Mouse (Mus musculus) embryonic facial prominence, embryonic 10.5 days (tissue): ENCODE measurements around the gene Gtsf1l. TPM values are rescaled to one million over a fixed set of nuclear protein-coding genes. Genes with fewer than 3 reads are reported as not detected.

ENCODE experiments used
- DNase-seq: peaks from one replicate; pipeline ENCODE4 v3.0.0-alpha.2; 2017; ENCODE audit warnings: low spot score
- H3K27ac ChIP-seq: fragments of 300-500 bp; sonication (generic); replicated peaks from 2 replicates; pipeline ENCODE4 v1.5.1; 2016; ENCODE audit warnings: mild to moderate bottlenecking
- H3K27me3 ChIP-seq: fragments of 300-500 bp; sonication (generic); replicated peaks from 2 replicates; pipeline ENCODE4 v1.6.1; 2016; ENCODE audit warnings: low read depth, mild to moderate bottlenecking; ENCODE audit not compliant: poor library complexity, severe bottlenecking
- H3K36me3 ChIP-seq: fragments of 300-500 bp; sonication (generic); replicated peaks from 2 replicates; pipeline ENCODE4 v1.6.1; 2016; ENCODE audit warnings: mild to moderate bottlenecking, moderate library complexity
- H3K4me1 ChIP-seq: fragments of 300-500 bp; sonication (generic); 2 replicates; pipeline ENCODE4 v1.6.1; 2016
- H3K4me3 ChIP-seq: fragments of 300-500 bp; sonication (generic); 2 replicates; pipeline ENCODE4 v1.5.1; 2016; ENCODE audit warnings: mild to moderate bottlenecking, moderate library complexity
- H3K9me3 ChIP-seq: fragments of 300-500 bp; sonication (generic); 2 replicates; pipeline ENCODE4 v1.6.1; 2016; ENCODE audit warnings: mild to moderate bottlenecking
- WGBS: fragments of 180-500 bp; shearing (Covaris S2); methylation state at CpG from one replicate; pipeline ENCODE4 v1.1.7; 2016; 5-methylcytosine and 5-hydroxymethylcytosine counted together
- polyA plus RNA-seq: library from polyadenylated mRNA; unstranded; fragments of >200 nt; fragmentation: Nextera tagmentation; extraction: Ambion mirVana; gene quantifications from 2 replicates; pipeline ENCODE4 v1.2.1, GENCODE M21; 2016

The Gtsf1l gene
- polyA plus RNA-seq, 1 experiment from 2014 or later, result not detected

DNA sequence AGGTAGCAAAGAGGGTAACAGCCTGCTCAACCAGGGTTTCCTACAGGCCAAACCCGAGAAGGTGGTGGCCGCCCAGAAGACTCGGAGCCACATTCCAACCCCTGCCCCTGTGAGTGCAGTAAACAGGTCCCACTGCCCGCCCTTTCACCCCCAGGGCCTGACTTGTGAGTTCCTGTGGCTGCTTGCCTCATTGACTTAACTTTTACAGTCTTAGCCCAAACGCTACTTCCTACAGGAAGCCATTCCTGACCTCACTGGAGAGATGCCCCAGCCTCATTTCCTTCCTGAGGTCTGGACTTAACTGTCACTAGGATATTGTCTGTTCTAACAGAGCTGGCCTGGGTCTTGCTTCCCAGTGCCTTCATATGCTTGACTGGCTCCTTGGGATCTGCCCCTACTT, 5.1 kb downstream of the Gtsf1l start:
- peaks cover 69% of the 10 kb centered on the region for H3K36me3 ChIP-seq
- WGBS, result 63% methylated on average over 5 of the region's 5 CpGs
- DNase-seq, result no peak
- no peaks in the 10 kb centered on the region for H3K4me1 ChIP-seq
- H3K27ac ChIP-seq, result no peak overlapping the region
- no peaks in the 10 kb centered on the region for H3K9me3 ChIP-seq
- H3K27me3 ChIP-seq, result no peaks in the 10 kb centered on the region
- no peak overlapping the region for H3K4me3 ChIP-seq

- peaks cover 93% of the 10 kb centered on the region for H3K36me3 ChIP-seq
- no peak overlapping the region for H3K4me3 ChIP-seq
- DNase-seq, result no peak
- no peaks in the 10 kb centered on the region for H3K4me1 ChIP-seq
- no peak overlapping the region for H3K27ac ChIP-seq
- WGBS, result 90% methylated on average over 4 of the region's 4 CpGs
- no peaks in the 10 kb centered on the region for H3K27me3 ChIP-seq
- no peaks in the 10 kb centered on the region for H3K9me3 ChIP-seq
These were observed 8.6 kb downstream of the Gtsf1l start for GRCm38 (mm10) chr2:163079041-163079440.

- 76% methylated on average over 3 of the region's 3 CpGs for WGBS
- Histone ChIP-seq H3K9me3 (no peaks in the 10 kb centered on the region), H3K27ac (no peak overlapping the region), H3K27me3 (no peaks in the 10 kb centered on the region), H3K4me1 (no peaks in the 10 kb centered on the region), H3K4me3 (no peak overlapping the region), H3K36me3 (peaks cover 96% of the 10 kb centered on the region)
- DNase-seq, result no peak
These were observed 12.4 kb downstream of the Gtsf1l start for GRCm38 (mm10) chr2:163075234-163075633.

- Histone ChIP-seq H3K27me3 (no peaks in the 10 kb centered on the region), H3K27ac (no peak overlapping the region), H3K4me1 (no peaks in the 10 kb centered on the region), H3K9me3 (no peaks in the 10 kb centered on the region), H3K4me3 (no peak overlapping the region), H3K36me3 (peaks cover 98% of the 10 kb centered on the region)
- 92% methylated on average over 12 of the region's 12 CpGs for WGBS
- DNase-seq, result no peak
These were observed 12.8 kb downstream of the Gtsf1l start for GRCm38 (mm10) chr2:163074808-163075207.

GRCm38 (mm10) chr2:163074006-163074405, 13.6 kb downstream of the Gtsf1l start:
- no peak for DNase-seq
- Histone ChIP-seq H3K36me3 (peaks cover 96% of the 10 kb centered on the region), H3K4me1 (no peaks in the 10 kb centered on the region), H3K27ac (no peak overlapping the region), H3K27me3 (no peaks in the 10 kb centered on the region), H3K9me3 (no peaks in the 10 kb centered on the region), H3K4me3 (no peak overlapping the region)
- 87% methylated on average over 7 of the region's 7 CpGs for WGBS

- peaks cover 96% of the 10 kb centered on the region for H3K36me3 ChIP-seq
- 93% methylated on average over 9 of the region's 9 CpGs for WGBS
- no peaks in the 10 kb centered on the region for H3K27me3 ChIP-seq
- H3K4me3 ChIP-seq, result no peak overlapping the region
- H3K27ac ChIP-seq, result no peak overlapping the region
- H3K9me3 ChIP-seq, result no peaks in the 10 kb centered on the region
- H3K4me1 ChIP-seq, result no peaks in the 10 kb centered on the region
- DNase-seq, result no peak
These were observed 14.5 kb downstream of the Gtsf1l start for GRCm38 (mm10) chr2:163073023-163073757.

DNA sequence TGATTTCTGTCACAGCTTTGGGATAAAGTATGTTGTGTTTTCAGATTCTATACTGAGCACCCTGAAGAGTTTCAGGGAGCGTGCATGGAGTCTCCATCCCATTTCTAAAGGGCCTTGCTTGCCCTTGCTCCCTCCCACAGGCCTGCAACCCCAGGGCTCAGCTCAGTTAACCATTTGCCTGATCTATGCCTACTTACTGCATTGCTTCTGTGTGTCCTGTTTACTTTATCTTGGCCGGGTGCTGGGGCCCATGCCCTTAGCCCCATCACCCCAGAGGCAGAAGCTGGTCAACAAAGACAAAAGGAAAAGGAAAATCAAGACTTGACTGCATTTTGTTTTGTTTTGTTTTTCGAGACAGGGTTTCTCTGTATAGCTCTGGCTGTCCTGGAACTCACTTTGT, 16.1 kb downstream of the Gtsf1l start:
- DNase-seq, result no peak
- H3K36me3 ChIP-seq, result peaks cover 96% of the 10 kb centered on the region

GRCm38 (mm10) chr2:163070213-163070612, 17.4 kb downstream of the Gtsf1l start:
- Histone ChIP-seq H3K36me3 (peaks cover 97% of the 10 kb centered on the region), H3K27me3 (no peaks in the 10 kb centered on the region), H3K9me3 (no peaks in the 10 kb centered on the region), H3K4me3 (no peak overlapping the region), H3K27ac (no peak overlapping the region), H3K4me1 (no peaks in the 10 kb centered on the region)
- DNase-seq, result no peak
- 88% methylated on average over 3 of the region's 3 CpGs for WGBS

More for the DNA sequence above, 16.1 kb downstream of the Gtsf1l start:
- no peaks in the 10 kb centered on the region for H3K27me3 ChIP-seq
- WGBS, result 88% methylated on average over 3 of the region's 3 CpGs
- H3K4me3 ChIP-seq, result no peak overlapping the region
- H3K27ac ChIP-seq, result no peak overlapping the region
- no peaks in the 10 kb centered on the region for H3K4me1 ChIP-seq
- no peaks in the 10 kb centered on the region for H3K9me3 ChIP-seq

DNA sequence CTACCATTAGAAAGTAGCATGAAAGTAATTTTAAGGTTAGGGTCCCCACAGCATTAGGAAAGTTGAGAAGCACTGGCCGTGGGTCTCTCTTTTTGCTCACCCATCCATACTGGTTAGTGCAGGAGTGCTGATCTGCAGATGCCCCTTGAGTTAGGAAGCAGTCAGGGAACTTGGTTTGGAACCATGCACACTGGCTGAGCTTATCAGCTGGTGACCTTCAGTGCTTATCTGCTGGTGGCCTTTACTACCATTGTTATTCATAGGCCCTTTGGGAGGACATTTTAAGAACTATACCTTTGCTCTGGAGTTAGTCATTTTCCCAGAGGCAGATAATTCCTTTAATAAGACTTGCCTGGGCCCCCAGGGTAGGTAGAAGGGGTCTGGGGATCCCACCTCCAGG, 20.4 kb downstream of the Gtsf1l start:
- Histone ChIP-seq H3K4me3 (no peak overlapping the region), H3K4me1 (no peaks in the 10 kb centered on the region), H3K36me3 (peaks cover 99% of the 10 kb centered on the region), H3K27me3 (no peaks in the 10 kb centered on the region), H3K27ac (no peak overlapping the region), H3K9me3 (no peaks in the 10 kb centered on the region)
- DNase-seq, result no peak
- 78% methylated on average over 1 of the region's 1 CpGs for whole genome bisulfite sequencing

- WGBS, result 87% methylated on average over 6 of the region's 6 CpGs
- no peak for DNase-seq
These were observed 21.3 kb downstream of the Gtsf1l start for GRCm38 (mm10) chr2:163066326-163066725.

DNA sequence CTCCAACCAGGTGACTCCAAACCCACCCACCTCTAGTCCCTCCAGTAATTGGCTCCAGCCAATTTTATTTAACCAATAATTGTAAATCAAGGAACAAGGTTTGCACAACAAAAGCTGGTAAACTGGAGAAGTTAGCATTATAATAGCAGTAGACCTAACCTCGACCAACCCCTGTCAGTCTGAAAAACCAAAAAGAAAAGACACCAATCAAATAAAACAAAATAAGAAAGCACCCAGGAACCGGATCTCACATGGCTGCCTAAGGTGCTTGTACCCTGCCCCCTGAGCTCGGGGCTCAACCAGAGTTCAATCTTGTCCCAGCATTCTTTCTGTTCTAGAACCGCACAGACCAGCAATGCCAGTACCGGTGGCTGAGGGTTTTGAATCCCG, 25.5 kb downstream of the Gtsf1l start:
- Histone ChIP-seq H3K27ac (no peak overlapping the region), H3K27me3 (no peaks in the 10 kb centered on the region), H3K9me3 (no peaks in the 10 kb centered on the region), H3K36me3 (peaks cover 77% of the 10 kb centered on the region), H3K4me1 (no peaks in the 10 kb centered on the region), H3K4me3 (no peak overlapping the region)
- WGBS, result 80% methylated on average over 6 of the region's 6 CpGs
- no peak for DNase-seq

More at GRCm38 (mm10) chr2:163066326-163066725, 21.3 kb downstream of the Gtsf1l start:
- Histone ChIP-seq H3K36me3 (peaks cover 99% of the 10 kb centered on the region), H3K4me1 (no peaks in the 10 kb centered on the region), H3K4me3 (no peak overlapping the region), H3K27ac (no peak overlapping the region), H3K9me3 (no peaks in the 10 kb centered on the region), H3K27me3 (no peaks in the 10 kb centered on the region)

DNA sequence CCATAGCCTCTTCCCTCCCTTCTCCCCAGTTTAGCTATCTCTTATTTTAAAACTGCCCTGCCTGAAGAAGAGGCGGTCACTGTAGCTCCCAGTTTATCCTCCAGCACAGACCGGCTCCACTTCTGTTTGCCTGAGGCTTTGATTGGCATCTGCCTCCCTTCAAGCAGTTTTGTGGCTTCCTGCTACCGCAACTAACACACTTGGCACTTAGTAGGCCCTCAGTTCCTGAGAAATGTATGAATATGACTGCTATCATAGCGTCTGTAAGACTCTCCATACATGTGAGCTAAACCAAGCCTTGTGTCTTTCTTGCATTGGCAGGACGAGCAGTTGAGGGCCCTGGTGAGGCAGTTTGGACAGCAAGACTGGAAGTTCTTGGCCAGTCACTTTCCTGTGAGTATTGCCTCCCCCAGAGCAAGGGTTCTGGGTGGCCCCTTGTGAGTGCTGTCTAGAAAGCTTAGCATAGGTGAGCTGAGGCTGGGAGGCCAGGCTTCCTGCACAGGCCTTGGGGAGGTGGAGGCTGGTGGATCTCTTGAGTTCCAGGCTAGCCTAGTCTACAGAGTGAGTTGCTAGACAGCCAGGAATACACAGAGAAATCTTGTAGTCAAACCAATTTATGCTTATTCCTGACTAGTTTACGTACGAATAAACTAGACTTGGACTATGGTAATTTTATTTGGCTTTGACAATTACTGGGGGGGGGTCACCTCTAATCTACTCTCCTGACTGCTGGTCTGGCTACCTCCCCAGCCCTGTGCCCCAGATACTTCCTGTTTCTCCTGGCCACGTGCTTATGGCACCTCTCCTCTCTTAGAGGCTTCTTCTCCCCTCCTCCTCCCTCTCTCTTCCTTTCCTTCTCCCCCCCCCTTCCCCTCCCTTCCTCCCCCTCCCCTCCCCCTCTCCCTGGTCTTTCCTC, 26.2 kb downstream of the Gtsf1l start:
- no peak for DNase-seq
- Histone ChIP-seq H3K4me3 (no peak overlapping the region), H3K9me3 (no peaks in the 10 kb centered on the region), H3K4me1 (peaks cover 6% of the 10 kb centered on the region; the same call in 1 of the 2 replicates), H3K36me3 (peaks cover 71% of the 10 kb centered on the region), H3K27ac (no peak overlapping the region), H3K27me3 (no peaks in the 10 kb centered on the region)
- WGBS, result 81% methylated on average over 8 of the region's 8 CpGs

DNA sequence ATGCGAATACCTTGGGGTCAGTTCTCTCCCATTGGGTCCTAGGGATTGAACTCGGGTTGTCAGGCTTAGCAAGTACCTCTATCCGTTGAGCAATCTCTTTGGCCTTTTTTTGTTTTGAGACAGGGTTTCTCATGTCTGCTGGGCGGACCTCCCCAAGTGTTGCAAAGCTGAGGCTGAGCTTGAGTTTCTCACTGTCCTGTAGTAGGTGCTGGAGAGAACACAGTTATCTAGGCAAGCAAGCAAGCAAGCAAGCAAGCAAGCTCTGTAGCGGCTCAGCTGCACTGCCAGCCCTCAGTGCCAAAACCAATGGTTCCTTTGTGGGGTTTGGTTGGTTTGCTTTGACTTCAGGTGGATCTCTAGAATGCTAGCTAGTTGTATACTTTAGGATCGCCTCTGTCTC, 27.0 kb downstream of the Gtsf1l start:
- H3K4me3 ChIP-seq, result no peak overlapping the region
- H3K36me3 ChIP-seq, result peaks cover 63% of the 10 kb centered on the region
- peaks cover 14% of the 10 kb centered on the region for H3K4me1 ChIP-seq
- no peak for DNase-seq
- no peak overlapping the region for H3K27ac ChIP-seq
- WGBS, result 79% methylated on average over 6 of the region's 6 CpGs
- H3K9me3 ChIP-seq, result no peaks in the 10 kb centered on the region
- H3K27me3 ChIP-seq, result no peaks in the 10 kb centered on the region
